Mouse (Mus musculus): Measurements from ENCODE around the gene Tssk1.

The Tssk1 gene

DNA sequence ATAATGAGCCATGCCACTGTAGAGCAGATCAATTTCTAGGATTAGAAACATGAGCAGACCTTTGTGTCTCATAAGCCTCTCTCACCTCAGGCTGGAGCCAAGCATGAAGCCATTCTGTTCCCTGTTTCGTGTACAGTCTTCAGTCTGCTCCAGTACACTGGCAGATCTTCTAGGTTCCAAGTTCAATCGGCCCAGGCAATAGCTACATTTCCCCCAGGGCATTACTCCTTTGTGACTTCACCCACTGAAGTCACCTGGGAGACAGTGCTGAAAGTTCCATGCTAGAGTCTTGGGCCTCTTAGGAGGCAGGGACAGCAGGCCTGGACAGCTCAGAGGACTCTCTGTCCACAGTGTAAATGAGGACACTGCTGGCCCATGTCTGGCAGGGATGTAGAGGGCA, at the start of gene Tssk1:
Gene Tssk1 (plus strand): TSS at position 301 of the 400 bp plus-strand sequence.
- no peak for DNase-seq

- no peak for DNase-seq
Observed at GRCm38 (mm10) chr16:17848431-17848830, 45.6 kb upstream of the Tssk1 start.

GRCm38 (mm10) chr16:17848928-17849327, 45.1 kb upstream of the Tssk1 start:
- DNase-seq, result peak; percentile 59

DNA sequence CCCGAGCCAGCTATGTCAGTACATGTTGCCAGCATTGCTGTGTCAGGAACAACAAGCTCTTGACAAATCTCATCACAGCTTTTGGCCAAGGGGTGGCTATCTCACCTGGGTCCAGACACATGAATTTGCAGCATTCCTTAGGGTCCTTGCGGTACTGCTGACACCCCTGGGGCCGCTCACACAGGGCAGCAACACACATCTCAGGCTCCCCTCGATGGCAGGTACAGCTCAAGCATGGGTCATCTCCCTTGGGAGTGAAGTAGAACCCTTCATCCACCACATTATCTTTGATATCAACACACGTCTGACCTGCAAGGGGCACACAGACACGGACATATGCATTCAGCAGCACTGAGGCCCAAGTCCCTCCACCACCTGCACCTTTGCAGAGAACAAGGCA, 44.5 kb upstream of the Tssk1 start:
- peak; percentile 51 for DNase-seq

GRCm38 (mm10) chr16:17851331-17851730, 42.7 kb upstream of the Tssk1 start:
- peak; percentile 51 for DNase-seq

DNA sequence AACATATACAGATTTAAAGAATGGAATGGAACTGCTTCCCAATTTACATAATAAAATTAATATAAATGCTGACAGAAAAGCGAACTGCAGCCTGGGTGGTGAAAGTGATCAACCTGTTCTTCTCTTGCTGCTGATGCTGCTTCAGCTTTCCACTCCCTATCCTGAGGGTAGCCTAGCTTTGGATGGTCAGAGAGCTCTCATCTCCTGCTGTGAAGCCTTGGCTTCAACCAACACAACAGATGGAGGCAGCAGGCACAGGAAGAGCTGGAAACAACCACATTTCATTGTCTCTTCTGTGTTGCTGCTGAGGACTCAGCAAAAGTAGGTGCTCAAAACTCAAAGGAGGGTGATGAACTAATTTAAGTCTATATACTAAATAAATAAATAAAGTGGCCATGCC, 42.2 kb upstream of the Tssk1 start:
- peak; percentile 95 for DNase-seq

DNA sequence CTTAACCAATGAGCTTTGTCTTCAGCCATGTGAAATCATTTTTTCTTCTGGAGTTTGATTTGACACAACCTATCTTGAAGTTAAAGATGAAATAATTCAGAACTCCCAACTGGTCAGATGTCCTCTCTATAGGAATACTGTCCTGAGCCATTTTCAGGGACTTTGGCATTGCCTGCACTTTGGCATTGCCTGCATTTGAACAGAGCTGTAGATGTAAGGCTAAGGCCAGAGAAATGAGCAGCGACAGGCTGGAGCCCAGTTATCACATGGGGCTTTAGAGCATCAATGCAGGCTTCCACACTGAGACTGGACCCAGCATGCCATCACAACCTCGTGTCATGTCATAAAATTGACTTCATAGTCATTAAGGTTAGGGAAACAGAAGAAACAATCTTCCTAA, 40.8 kb upstream of the Tssk1 start:
- no peak for DNase-seq

DNA sequence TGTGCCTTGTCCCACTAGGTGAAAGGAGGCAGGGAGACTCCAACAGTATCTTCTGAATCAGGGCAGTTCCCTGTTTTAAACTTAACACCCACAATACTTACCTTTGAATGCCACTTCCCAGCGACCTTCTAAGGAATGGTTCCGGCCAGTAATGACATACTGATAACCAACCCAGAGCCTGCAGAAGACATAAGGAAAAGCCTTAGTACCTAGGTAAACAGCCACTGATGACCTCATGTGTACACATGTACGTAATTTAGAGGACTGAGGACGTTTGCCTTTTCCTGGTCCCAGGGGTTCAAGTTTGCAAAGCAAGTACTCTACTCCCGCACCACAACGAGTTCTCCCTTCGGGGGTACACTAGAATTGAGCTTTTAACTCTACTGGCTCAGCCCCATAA, 36.9 kb upstream of the Tssk1 start:
- no peak for DNase-seq

GRCm38 (mm10) chr16:17858592-17858991, 35.4 kb upstream of the Tssk1 start:
- peak; percentile 32 for DNase-seq

GRCm38 (mm10) chr16:17865293-17865692, 28.7 kb upstream of the Tssk1 start:
- no peak for DNase-seq

DNA sequence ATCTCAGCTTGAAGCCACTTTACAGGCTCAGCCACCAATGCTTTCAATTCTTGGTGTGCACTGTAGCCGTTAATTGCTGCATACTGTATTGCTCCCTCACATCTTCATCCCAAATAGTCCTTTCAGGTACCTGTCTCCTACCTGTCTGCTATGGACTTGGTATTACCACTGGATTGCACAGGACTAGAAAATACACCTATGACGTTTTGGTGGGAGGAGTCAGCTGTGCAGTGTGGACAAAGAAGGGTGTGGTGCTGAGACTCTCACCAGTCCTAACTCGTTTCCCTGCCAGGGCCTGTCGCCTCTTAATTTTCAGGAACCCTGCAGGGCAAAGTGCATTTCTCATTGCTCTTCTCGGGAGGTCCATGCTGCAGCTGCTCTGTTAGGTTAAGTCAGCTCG, 28.3 kb upstream of the Tssk1 start:
- DNase-seq, result no peak

DNA sequence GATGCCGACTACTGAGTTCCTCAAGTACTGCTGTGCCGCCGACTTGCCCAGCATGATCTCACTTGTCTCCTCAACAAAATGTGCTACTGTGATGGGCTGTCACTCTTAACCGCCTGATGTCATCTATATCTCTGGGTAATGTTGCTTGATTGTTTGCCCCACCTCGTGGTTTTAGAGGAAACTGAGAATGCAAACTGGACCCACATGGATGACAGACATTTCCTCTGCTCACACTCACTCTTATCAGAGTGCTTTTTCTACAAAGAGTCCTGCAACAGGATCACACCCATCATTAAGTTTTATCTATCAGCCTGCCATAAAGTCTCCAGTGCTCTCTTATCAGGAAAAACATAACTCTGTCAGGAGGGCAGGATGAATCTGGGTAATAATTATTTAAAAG, 22.8 kb upstream of the Tssk1 start:
- no peak for DNase-seq

DNA sequence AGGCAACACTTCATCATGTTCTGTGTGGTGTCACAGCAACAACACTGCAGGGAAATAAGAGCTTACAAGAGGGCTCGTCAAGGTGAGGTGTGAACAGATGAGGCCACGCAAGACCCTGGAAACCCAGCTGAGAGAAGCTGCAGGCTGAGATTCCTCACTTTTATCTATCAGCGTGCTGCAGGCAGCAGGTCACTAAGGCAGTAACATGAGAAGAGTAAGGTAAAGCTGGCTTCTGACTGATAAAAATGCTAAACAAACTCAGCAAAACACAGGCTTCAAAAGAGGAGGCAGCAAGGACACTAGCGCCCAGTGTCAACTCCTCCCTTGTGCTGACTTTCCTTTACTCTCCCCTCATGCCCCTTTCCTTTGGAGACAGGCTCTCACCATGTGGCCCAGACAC, 21.0 kb upstream of the Tssk1 start:
- no peak for DNase-seq

- no peak for DNase-seq
Observed at GRCm38 (mm10) chr16:17875174-17875573, 18.8 kb upstream of the Tssk1 start.

DNA sequence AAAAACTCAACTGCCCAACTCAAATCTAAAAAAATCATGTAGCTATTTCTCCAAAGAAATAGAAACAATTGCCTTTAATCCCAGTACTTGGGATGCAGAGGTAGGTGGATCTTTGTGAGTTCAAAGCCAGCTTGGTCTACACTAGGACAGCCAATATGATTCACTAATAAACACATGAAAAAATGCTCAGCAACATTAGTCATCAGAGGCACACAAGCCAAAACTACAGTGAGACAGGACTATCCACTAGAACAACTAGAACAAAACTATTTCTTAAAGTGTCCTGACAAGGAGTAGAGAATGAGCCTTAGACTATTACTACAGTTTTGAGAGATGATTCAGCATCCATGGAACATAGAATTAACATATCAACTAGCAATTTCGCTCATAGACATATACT, 17.9 kb upstream of the Tssk1 start:
- DNase-seq, result no peak

GRCm38 (mm10) chr16:17879571-17879970, 14.5 kb upstream of the Tssk1 start:
- no peak for DNase-seq

DNA sequence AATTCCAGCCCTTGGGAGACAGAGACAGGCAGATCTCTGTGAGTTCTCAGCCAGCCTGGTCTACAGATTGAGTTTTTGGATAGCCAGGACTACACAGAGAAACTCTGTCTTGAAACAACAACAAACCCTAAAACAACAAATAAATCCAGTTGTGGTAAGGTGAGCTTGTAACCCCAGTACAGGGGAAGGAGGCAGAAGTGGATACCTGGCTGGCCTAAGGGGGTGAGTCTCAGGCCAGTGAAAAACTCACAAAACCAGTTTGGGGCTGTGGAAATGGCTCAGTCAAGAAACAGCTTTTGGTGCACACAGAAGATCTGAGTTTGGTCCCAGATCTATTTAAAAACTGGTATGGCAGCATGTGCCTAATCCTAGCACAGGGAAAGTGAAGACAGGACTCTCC, 11.8 kb upstream of the Tssk1 start:
- DNase-seq, result no peak

DNA sequence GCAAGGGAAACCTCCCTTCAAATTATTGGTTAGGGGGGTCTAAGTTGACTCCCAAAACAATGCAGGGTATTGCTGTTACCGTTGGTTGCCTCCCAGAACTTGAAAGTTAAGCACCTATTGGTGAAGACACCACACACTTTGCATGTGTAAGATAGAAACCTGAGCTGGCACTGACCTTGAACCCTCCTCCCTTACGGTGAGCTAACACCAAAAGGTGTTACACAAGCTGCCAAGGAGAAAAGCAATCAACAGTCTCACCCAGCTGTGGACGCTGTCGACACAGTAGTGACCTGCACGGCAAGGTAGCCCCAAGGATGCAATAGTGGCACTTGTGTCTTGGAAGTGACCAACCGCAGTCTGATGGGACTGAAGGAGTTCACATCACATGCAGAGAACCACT, 9.9 kb upstream of the Tssk1 start:
- DNase-seq, result no peak

DNA sequence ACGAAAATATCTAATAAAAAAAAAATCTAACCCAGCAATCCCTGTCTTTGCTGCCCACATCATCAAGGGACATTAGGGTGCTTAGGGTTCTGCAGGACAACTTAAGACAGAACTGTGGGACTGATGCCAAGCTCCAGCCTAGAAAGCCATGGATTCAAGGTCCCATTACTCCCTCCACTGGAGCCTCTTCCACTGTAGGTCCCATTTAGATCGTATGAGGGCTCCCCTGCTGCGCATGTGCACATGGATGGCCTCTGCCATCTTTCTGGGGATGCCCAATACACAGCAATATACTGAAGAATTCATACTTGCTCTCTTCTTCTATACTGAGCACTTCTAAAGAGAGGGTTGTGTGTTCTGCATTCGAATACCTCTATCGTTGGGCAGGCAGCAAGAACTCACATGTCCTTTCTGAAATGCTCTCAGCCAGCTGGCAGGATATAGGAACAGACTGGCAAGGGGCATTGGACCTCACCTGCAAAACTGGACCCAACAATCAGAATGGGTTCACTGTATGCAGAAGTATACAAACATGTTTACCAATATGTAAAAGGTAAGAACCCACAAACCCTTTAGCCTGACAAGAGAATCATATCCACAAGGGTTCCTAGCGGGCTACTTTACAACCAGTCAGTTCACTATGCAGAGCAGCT, 4.2 kb upstream of the Tssk1 start:
- DNase-seq, result peak; percentile 53

GRCm38 (mm10) chr16:17890342-17890727, 3.7 kb upstream of the Tssk1 start:
- DNase-seq, result no peak

GRCm38 (mm10) chr16:17890917-17891566, 3.0 kb upstream of the Tssk1 start:
- DNase-seq, result peak; percentile 95

DNA sequence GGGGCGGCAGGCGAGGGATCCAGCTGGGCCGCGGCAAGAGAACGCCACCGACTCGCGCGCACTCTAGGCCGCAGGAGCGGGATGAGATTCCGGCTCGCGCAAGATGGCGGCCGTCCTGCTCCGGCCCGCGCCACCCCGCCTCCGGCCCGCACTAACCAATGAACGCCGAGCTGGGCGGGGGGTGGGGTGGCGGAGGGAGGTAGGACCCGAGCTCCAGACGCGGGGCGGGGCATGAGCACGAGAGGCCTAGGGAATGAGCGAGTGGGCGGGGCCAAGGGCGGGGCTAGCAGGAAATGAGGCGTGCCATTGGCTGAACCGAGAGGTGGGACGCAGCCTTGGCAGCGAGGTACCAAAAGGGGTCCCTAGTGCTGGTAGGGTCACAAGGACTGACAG, 2.5 kb upstream of the Tssk1 start, which contains the start of gene Gm20518:
Gene Gm20518 (minus strand): TSS at position 105 of the 393 bp plus-strand sequence.
- DNase-seq, result peak; percentile 99

- DNase-seq, result peak; percentile 92
Observed at GRCm38 (mm10) chr16:17892606-17893005, 1.4 kb upstream of the Tssk1 start.

DNA sequence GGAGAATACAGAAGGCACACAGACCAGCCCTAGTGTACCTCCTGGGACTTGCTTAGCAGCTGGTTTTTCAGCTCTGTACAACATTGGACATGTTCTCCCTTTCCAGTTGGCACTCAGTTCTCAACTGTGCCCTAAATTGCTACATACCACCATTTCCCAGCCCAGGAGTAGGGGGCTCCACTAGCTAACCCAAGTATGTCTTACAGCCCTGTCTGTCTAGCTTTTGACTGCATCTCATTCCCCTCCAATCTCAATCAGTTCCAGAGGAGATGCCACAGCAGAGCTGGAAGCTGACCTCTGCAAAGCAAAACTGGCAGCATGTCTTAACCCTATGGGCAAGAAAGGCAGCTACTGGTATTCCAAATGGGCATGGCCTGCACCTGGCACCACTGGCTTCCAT, 2.1 kb downstream of the Tssk1 start:
- no peak for DNase-seq

DNA sequence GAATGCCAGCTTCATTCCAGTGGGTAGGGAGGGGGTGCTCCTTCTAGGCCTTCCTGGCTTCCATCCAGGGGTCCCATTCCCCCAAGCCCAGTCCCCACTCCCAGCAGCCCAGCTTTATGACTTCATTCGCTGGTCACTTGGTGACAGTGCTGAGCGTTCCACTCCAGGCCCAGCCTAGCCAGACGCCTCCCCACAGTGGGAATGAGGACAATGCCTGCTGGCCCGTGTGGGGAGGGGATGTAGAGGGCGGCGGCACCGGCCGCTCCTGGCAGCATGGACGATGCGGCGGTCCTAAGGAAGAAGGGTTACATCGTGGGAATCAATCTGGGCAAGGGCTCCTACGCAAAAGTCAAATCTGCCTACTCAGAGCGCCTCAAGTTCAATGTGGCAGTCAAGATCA, 4.4 kb downstream of the Tssk1 start, which contains the start of the genes Dgcr2 and Tssk2:
Gene Dgcr2 (minus strand): TSS at position 101 of the 400 bp plus-strand sequence.
Gene Tssk2 (plus strand): TSS at position 176 of the 400 bp plus-strand sequence.
- DNase-seq, result no peak

All from cerebellum, adult 11-12 months (tissue).